Mouse (Mus musculus): Measurements from ENCODE around the gene Ccdc85c. TPM values are rescaled to one million over a fixed set of nuclear protein-coding genes. Genes with fewer than 3 reads are reported as not detected.

Ccdc85c gene
- polyA plus RNA-seq, 1 experiment = 2.7 TPM

DNA sequence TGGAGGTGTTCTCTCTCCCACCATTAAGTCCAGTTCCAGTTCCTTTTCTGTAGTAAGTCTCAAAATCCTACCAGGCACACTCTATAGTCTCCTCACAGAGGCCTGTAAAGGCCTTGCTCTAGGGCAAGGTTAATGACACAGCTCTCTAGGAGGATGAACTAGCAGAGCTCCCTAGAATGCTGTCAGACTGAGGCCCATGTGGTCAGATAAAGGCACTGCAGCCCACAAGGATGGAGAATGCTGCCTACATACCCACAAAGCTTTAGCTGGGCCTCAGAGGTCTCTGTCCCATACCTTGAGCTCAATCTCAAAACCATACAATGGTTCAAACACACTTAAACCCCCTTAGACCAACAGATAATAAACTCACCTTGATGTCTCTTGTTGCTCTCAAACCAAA is 115.4 kb downstream of the Ccdc85c start:
- no peak overlapping the region for H3K27ac ChIP-seq (ENCODE audit: control insufficient read depth, insufficient read depth, low read depth, low read length, poor library complexity)

More for the DNA sequence above, 115.4 kb downstream of the Ccdc85c start:
- H3K4me1 ChIP-seq (ENCODE audit: control insufficient read depth, insufficient read depth, low read length) = no peaks in the 10 kb centered on the region
- TF ChIP-seq POLR2A (IDR thresholded peaks at IDR 0.05; ENCODE audit: borderline replicate concordance, control insufficient read depth, low read depth, low read length) (no peak), CTCF (IDR thresholded peaks at IDR 0.05; ENCODE audit: control insufficient read depth, insufficient read depth, low read length) (no peak)
- no peak overlapping the region for H3K4me3 ChIP-seq (replicated peaks; ENCODE audit: control insufficient read depth, low read depth, low read length)

Other genes starting within 250 kb of the Ccdc85c start
- 41.5 and 51.0 TPM in 2 replicates for gene Setd3, start 96.1 kb downstream of the Ccdc85c start, polyA plus RNA-seq (2011; ENCODE audit: insufficient read depth, insufficient read length, low replicate concordance, missing spikeins)
- 12.4 and 21.9 TPM in 2 replicates for gene Ccnk, start 95.8 kb downstream of the Ccdc85c start, polyA plus RNA-seq (2011; ENCODE audit: insufficient read depth, insufficient read length, low replicate concordance, missing spikeins)
- 0.18 TPM in 1 of 2 replicates, not detected in the other for gene Hhipl1, start 30.8 kb upstream of the Ccdc85c start, polyA plus RNA-seq (2011; ENCODE audit: insufficient read depth, insufficient read length, low replicate concordance, missing spikeins)
- gene Cyp46a1, start 59.0 kb upstream of the Ccdc85c start, polyA plus RNA-seq (2011; ENCODE audit: insufficient read depth, insufficient read length, low replicate concordance, missing spikeins) = 0.72 TPM in 1 of 2 replicates, not detected in the other
- 0.56 and 4.7 TPM in 2 replicates for gene Eml1, start 95.5 kb upstream of the Ccdc85c start, polyA plus RNA-seq (2011; ENCODE audit: insufficient read depth, insufficient read length, low replicate concordance, missing spikeins)